Mouse (Mus musculus) MEL (cell line): ENCODE measurements at regions not wholly inside any gene's neighbourhood (a gene's known extent, or its start where the extent isn't known, plus 50 kb on each side); places are given as distances from the start of the nearest gene placed in this dataset.

Experiments
- BHLHE40 ChIP-seq: IDR thresholded peaks from 2 replicates; pipeline ENCODE4 v1.6.1; 2012; ENCODE audit warnings: low read depth, mild to moderate bottlenecking, inconsistent platforms, low read length, improper control_type of control experiment, borderline replicate concordance
- ELF1 ChIP-seq: IDR thresholded peaks from 2 replicates; pipeline ENCODE4 v1.6.1; 2014; ENCODE audit warnings: low read depth, mild to moderate bottlenecking, inconsistent platforms, low read length, improper control_type of control experiment, moderate library complexity
- EP300 ChIP-seq, 2 experiments: IDR thresholded peaks; 2 replicates each; pipeline ENCODE4 v1.6.1; 2011; ENCODE audit warnings: improper control_type of control experiment in 2 of 2, low read length in 2 of 2, low read depth in 1 of 2, mild to moderate bottlenecking in 1 of 2
- GATA1 ChIP-seq: IDR thresholded peaks from 2 replicates; pipeline ENCODE4 v1.6.1; 2011; ENCODE audit warnings: low read depth, low read length, improper control_type of control experiment
- KAT2A ChIP-seq: conservative IDR thresholded peaks from 2 replicates; pipeline ENCODE4 v1.6.1; 2012; ENCODE audit warnings: low read depth, low read length, improper control_type of control experiment, inconsistent platforms
- MAFK ChIP-seq: IDR thresholded peaks from 2 replicates; pipeline ENCODE4 v1.6.1; 2011; ENCODE audit warnings: low read depth, mild to moderate bottlenecking, low read length, improper control_type of control experiment, borderline replicate concordance
- MAX ChIP-seq: IDR thresholded peaks from 2 replicates; pipeline ENCODE4 v1.6.1; 2011; ENCODE audit warnings: low read length, improper control_type of control experiment
- POLR2A ChIP-seq, 2 experiments: IDR thresholded peaks; 2 replicates each; pipeline ENCODE4 v1.6.1; 2011 to 2012; ENCODE audit warnings: low read length in 2 of 2, mild to moderate bottlenecking in 2 of 2, control low read depth in 1 of 2, improper control_type of control experiment in 1 of 2, low read depth in 1 of 2, moderate library complexity in 1 of 2; ENCODE audit not compliant: control insufficient read depth in 1 of 2, insufficient read depth in 1 of 2, poor library complexity in 1 of 2
- SMC3 ChIP-seq: IDR thresholded peaks from 2 replicates; pipeline ENCODE4 v1.6.1; 2011; ENCODE audit warnings: low read depth, low read length, improper control_type of control experiment
- TBP ChIP-seq: IDR thresholded peaks from 2 replicates; pipeline ENCODE4 v1.8.0; 2011; ENCODE audit warnings: low read depth, low read length, improper control_type of control experiment
- TCF12 ChIP-seq: IDR thresholded peaks from 2 replicates; pipeline ENCODE4 v1.6.1; 2014; ENCODE audit warnings: low read depth, mild to moderate bottlenecking, inconsistent platforms, low read length, improper control_type of control experiment, moderate library complexity

GRCm38 (mm10) chr5:12207452-12207851 lies 175.7 kb upstream of the Sema3d start:
- no peak for TF ChIP-seq MAFK
- no peak for TF ChIP-seq BHLHE40
- no peak for TF ChIP-seq TBP
- TF ChIP-seq POLR2A (IDR thresholded peaks at IDR 0.05; ENCODE audit: control insufficient read depth in 1 of 2, insufficient read depth in 1 of 2, low read depth in 1 of 2, low read length in 2 of 2, poor library complexity in 1 of 2), result no peak
- TF ChIP-seq KAT2A, result no peak
- no peak for TF ChIP-seq MAX
- TF ChIP-seq EP300 (IDR thresholded peaks at IDR 0.05; ENCODE audit: low read depth in 1 of 2, low read length in 2 of 2), result peak; percentile 39 to 76
- peak; percentile 86 for TF ChIP-seq TCF12
- peak; percentile 73 for TF ChIP-seq GATA1
- no peak for TF ChIP-seq ELF1
- no peak for TF ChIP-seq SMC3
